Mouse (Mus musculus): ENCODE measurements around the gene Pkig. TPM values are rescaled to one million over a fixed set of nuclear protein-coding genes. Genes with fewer than 3 reads are reported as not detected.

Gene Pkig
- polyA plus RNA-seq (2016; fragmentation: Nextera tagmentation; extraction: Ambion mirVana) = 133 and 134 TPM in 2 replicates

GRCm38 (mm10) chr2:163657975-163658886 lies at the start of gene Pkig:
Gene Pkig, plus strand, starts transcription at chr2:163658386.
- H3K27ac ChIP-seq = peak within 1 kb of the TSS; percentile 82
- WGBS (ENCODE audit: insufficient replicate concordance) = 3% methylated on average over 68 of the region's 71 CpGs
- peak within 1 kb of the TSS; percentile 82 for H3K4me3 ChIP-seq
- peak within 1 kb of the TSS; percentile 92 for H3K9ac ChIP-seq
- peaks cover 16% of the 10 kb centered on the region for H3K36me3 ChIP-seq
- H3K9me3 ChIP-seq (replicated peaks) = no peaks in the 10 kb centered on the region
- ATAC-seq = peak; percentile 85
- H3K27me3 ChIP-seq (replicated peaks) = no peaks in the 10 kb centered on the region
- H3K4me2 ChIP-seq = peak within 1 kb of the TSS; percentile 83
- peaks cover 48% of the 10 kb centered on the region for H3K4me1 ChIP-seq

DNA sequence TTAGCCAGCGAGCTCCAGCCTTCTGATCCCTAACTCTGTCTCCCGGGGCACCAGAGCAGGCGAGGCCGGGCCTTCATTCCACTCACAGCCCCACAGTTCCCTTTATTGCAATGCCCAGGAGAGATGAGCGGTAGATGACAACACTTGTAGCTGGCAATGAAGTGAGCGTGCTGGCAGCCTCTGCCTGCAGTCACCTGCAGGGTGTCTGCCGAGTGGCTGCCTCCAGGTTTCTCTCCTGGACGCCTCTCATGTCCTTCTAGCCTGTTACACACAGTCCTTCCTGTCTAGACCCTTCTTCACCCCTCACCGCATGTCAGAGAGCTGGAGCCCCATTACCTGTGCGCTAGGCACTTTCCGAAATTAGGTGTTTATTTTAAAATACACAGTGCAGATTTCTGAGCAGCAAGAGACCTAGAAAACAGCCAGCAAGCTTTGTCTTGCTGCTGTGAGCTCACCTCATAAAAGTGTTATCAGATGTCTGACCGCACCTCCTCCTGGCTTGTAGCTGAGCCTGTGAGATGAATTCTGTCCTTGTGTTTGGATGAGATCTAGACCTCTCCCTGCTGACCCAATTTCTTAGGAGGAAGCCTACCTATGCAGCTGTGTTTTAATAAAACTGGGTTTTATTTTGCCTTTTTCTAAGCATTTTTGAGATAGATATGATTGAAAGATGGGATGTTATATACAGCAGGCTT lies 48.8 kb upstream of the Pkig start:
- no peaks in the 10 kb centered on the region for H3K9me3 ChIP-seq (replicated peaks)
- no peak for ATAC-seq
- 80% methylated on average over 12 of the region's 12 CpGs for WGBS (ENCODE audit: insufficient replicate concordance)
- no peak overlapping the region for H3K4me2 ChIP-seq
- H3K4me1 ChIP-seq = peaks cover 31% of the 10 kb centered on the region
- H3K9ac ChIP-seq = no peak overlapping the region
- H3K27ac ChIP-seq = no peak overlapping the region
- no peak overlapping the region for H3K4me3 ChIP-seq
- H3K36me3 ChIP-seq = peaks cover 69% of the 10 kb centered on the region
- H3K27me3 ChIP-seq (replicated peaks) = no peaks in the 10 kb centered on the region

DNA sequence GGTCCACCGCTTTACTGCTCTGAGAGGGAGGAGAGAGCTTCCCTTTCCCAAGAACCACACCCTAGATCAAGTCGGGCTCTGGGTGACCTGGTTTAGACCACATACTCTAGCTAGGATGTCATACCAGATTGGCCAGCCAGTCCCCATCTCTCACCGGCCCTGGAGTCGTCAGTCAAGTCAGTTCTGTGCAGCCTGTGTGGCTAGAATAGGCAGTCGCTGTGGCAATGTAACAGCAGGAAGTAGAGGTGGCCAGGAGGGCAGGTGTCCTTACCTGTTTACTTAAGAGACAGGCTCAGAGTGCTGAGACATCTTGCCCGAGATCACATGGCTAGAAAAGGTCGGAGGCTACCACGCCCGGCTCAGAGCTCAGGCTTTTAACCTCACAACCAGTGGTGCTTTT lies 47.0 kb upstream of the Pkig start:
- Histone ChIP-seq H3K27ac (no peak overlapping the region), H3K4me1 (peaks cover 14% of the 10 kb centered on the region), H3K27me3 (replicated peaks) (no peaks in the 10 kb centered on the region), H3K4me2 (no peak overlapping the region), H3K9ac (no peak overlapping the region), H3K4me3 (no peak overlapping the region), H3K36me3 (peaks cover 87% of the 10 kb centered on the region), H3K9me3 (replicated peaks) (no peaks in the 10 kb centered on the region)
- no peak for ATAC-seq
- WGBS (ENCODE audit: insufficient replicate concordance) = 74% methylated on average over 9 of the region's 9 CpGs

DNA sequence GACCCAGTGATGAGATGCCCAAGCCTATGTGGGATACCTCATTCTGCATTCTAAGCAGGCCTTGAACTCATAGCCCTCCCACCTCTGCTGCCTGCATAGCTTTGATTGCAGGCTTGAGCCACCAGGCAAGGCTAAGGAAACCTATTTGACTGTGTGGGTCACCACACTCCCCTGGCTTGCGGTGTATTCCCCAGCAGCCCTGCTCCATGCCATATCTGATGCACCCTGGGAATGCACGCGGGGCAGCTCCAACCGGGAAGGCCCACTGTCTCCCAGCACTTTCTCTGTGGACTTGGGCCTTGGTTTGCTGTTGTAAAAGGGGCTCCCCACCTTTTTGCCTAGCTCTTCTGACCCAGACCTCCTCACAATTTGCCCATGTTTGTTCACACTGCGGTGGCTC lies 45.0 kb upstream of the Pkig start:
- ATAC-seq = no peak
- no peak overlapping the region for H3K27ac ChIP-seq
- 94% methylated on average over 5 of the region's 5 CpGs for WGBS (ENCODE audit: insufficient replicate concordance)
- no peak overlapping the region for H3K4me3 ChIP-seq
- H3K36me3 ChIP-seq = peaks cover 92% of the 10 kb centered on the region
- peaks cover 4% of the 10 kb centered on the region for H3K4me1 ChIP-seq
- H3K9me3 ChIP-seq (replicated peaks) = no peaks in the 10 kb centered on the region
- no peaks in the 10 kb centered on the region for H3K27me3 ChIP-seq (replicated peaks)
- no peak overlapping the region for H3K9ac ChIP-seq
- no peak overlapping the region for H3K4me2 ChIP-seq

DNA sequence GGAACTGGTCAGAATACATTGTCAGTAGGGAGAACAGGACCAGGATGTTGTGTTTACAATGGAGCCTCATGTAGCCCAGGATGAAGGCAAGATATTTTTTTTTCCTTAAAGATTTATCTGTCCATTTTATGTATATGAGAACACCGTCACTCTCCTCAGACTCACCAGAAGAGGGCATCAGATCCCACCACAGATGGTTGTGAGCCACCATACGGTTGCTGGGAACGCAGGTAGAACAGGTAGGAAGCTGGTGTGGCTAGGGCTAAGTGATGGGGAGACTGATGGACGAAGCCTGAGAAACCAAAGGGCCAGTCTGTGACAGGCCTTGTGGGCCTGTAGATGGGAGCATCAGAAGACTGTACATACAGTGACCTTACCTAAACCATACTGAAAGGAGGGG lies 44.2 kb upstream of the Pkig start:
- Histone ChIP-seq H3K27me3 (replicated peaks) (no peaks in the 10 kb centered on the region), H3K36me3 (peaks cover 99% of the 10 kb centered on the region), H3K27ac (no peak overlapping the region), H3K4me2 (no peak overlapping the region), H3K4me1 (no peaks in the 10 kb centered on the region), H3K9ac (no peak overlapping the region), H3K9me3 (replicated peaks) (no peaks in the 10 kb centered on the region), H3K4me3 (no peak overlapping the region)
- ATAC-seq = no peak
- 87% methylated on average over 4 of the region's 4 CpGs for WGBS (ENCODE audit: insufficient replicate concordance)

- Histone ChIP-seq H3K4me2 (no peak overlapping the region), H3K27me3 (replicated peaks) (no peaks in the 10 kb centered on the region), H3K27ac (no peak overlapping the region), H3K9me3 (replicated peaks) (no peaks in the 10 kb centered on the region), H3K4me1 (peaks cover 7% of the 10 kb centered on the region; the same call in 1 of the 2 replicates), H3K4me3 (no peak overlapping the region), H3K9ac (no peak overlapping the region), H3K36me3 (peaks cover 100% of the 10 kb centered on the region)
- ATAC-seq = no peak
- 92% methylated on average over 9 of the region's 9 CpGs for WGBS (ENCODE audit: insufficient replicate concordance)
Measured at GRCm38 (mm10) chr2:163615401-163615800, 42.8 kb upstream of the Pkig start.

GRCm38 (mm10) chr2:163615906-163616651 lies 42.1 kb upstream of the Pkig start:
- peak overlapping the region; percentile 51 for H3K27ac ChIP-seq
- 77% methylated on average over 4 of the region's 4 CpGs for WGBS (ENCODE audit: insufficient replicate concordance)
- peaks cover 7% of the 10 kb centered on the region; the same call in 1 of the 2 replicates for H3K4me1 ChIP-seq
- peaks cover 100% of the 10 kb centered on the region for H3K36me3 ChIP-seq
- no peak overlapping the region for H3K9ac ChIP-seq
- no peak overlapping the region for H3K4me2 ChIP-seq
- no peaks in the 10 kb centered on the region for H3K9me3 ChIP-seq (replicated peaks)
- no peaks in the 10 kb centered on the region for H3K27me3 ChIP-seq (replicated peaks)
- H3K4me3 ChIP-seq = no peak overlapping the region
- no peak for ATAC-seq

- Histone ChIP-seq H3K27me3 (replicated peaks) (no peaks in the 10 kb centered on the region), H3K9ac (no peak overlapping the region), H3K4me1 (peaks cover 7% of the 10 kb centered on the region; the same call in 1 of the 2 replicates), H3K4me2 (no peak overlapping the region), H3K27ac (peak overlapping the region; percentile 51), H3K36me3 (peaks cover 100% of the 10 kb centered on the region), H3K4me3 (no peak overlapping the region), H3K9me3 (replicated peaks) (no peaks in the 10 kb centered on the region)
- no peak for ATAC-seq
- 69% methylated on average over 3 of the region's 3 CpGs for whole genome bisulfite sequencing (ENCODE audit: insufficient replicate concordance)
Measured at GRCm38 (mm10) chr2:163616652-163617227, 41.4 kb upstream of the Pkig start.

DNA sequence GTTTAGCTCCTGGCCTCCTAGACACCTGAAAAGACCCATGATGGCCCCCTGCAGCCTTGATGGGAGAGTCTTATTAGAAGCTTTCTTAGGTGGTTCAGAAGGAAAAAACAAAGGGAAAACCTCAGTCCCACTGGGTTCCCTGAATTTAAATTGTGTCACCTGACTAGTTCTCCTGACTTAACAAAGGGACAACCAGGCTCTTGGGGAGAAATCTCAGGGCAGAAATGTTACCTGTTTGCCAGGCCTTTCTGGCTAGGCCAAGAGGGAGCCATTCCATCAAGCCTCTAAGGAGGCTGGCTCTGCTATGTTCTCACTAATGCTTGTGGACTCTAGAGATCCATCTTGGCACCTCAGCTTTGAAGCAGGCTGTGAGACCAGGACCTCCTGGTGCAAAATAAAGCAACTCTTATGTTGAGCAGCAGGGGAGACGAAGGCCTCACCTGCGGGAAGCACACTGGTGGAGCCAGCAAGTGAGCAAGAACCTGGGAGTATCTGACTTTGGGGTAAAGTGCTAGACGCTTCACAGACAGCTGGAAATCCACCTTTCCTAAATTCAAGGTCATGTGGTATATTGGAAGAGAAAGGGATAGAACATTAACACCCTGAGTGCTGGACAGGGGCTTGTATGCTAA lies 40.8 kb upstream of the Pkig start:
- Histone ChIP-seq H3K4me3 (no peak overlapping the region), H3K9me3 (replicated peaks) (no peaks in the 10 kb centered on the region), H3K36me3 (peaks cover 100% of the 10 kb centered on the region), H3K27ac (peak overlapping the region; percentile 51), H3K4me1 (peaks cover 7% of the 10 kb centered on the region; the same call in 1 of the 2 replicates), H3K27me3 (replicated peaks) (no peaks in the 10 kb centered on the region), H3K4me2 (no peak overlapping the region), H3K9ac (no peak overlapping the region)
- ATAC-seq = no peak
- 74% methylated on average over 3 of the region's 3 CpGs for WGBS (ENCODE audit: insufficient replicate concordance)

GRCm38 (mm10) chr2:163617874-163618273 lies 40.3 kb upstream of the Pkig start:
- ATAC-seq = no peak
- 86% methylated on average over 4 of the region's 4 CpGs for WGBS (ENCODE audit: insufficient replicate concordance)
- H3K27ac ChIP-seq = no peak overlapping the region; the same call in 1 of the 2 replicates
- H3K9ac ChIP-seq = no peak overlapping the region
- H3K36me3 ChIP-seq = peaks cover 100% of the 10 kb centered on the region
- no peak overlapping the region for H3K4me2 ChIP-seq
- H3K9me3 ChIP-seq (replicated peaks) = no peaks in the 10 kb centered on the region
- H3K27me3 ChIP-seq (replicated peaks) = no peaks in the 10 kb centered on the region
- no peak overlapping the region for H3K4me3 ChIP-seq
- peaks cover 7% of the 10 kb centered on the region; the same call in 1 of the 2 replicates for H3K4me1 ChIP-seq

DNA sequence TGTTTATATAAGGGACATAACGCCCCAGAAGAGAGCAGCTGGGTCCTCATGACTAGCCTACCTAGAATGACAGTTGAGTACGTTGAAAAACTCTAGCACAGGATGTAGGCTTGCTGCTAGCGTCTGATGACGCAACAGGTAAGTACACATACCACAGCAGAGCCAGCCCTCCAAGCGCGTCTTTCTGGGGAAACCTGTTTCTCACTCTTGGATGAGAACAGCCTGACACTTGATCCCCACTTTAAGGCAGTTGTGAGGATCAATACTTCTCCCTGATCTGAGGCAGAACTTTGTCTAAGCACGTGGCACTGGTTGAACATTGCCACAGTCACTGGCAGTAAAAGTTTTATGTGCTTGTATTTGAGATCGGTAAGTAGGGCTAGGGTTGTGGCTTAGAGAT lies 37.7 kb upstream of the Pkig start:
- WGBS (ENCODE audit: insufficient replicate concordance) = 77% methylated on average over 8 of the region's 8 CpGs
- Histone ChIP-seq H3K4me2 (no peak overlapping the region), H3K27me3 (replicated peaks) (no peaks in the 10 kb centered on the region), H3K9ac (no peak overlapping the region), H3K4me1 (peaks cover 7% of the 10 kb centered on the region; the same call in 1 of the 2 replicates), H3K27ac (peak overlapping the region; percentile 55), H3K4me3 (no peak overlapping the region), H3K9me3 (replicated peaks) (no peaks in the 10 kb centered on the region), H3K36me3 (peaks cover 100% of the 10 kb centered on the region)
- no peak for ATAC-seq

Measured in liver, embryonic 12.5 days (tissue).